Mouse (Mus musculus): Measurements from ENCODE around the gene Eml5.

DNA sequence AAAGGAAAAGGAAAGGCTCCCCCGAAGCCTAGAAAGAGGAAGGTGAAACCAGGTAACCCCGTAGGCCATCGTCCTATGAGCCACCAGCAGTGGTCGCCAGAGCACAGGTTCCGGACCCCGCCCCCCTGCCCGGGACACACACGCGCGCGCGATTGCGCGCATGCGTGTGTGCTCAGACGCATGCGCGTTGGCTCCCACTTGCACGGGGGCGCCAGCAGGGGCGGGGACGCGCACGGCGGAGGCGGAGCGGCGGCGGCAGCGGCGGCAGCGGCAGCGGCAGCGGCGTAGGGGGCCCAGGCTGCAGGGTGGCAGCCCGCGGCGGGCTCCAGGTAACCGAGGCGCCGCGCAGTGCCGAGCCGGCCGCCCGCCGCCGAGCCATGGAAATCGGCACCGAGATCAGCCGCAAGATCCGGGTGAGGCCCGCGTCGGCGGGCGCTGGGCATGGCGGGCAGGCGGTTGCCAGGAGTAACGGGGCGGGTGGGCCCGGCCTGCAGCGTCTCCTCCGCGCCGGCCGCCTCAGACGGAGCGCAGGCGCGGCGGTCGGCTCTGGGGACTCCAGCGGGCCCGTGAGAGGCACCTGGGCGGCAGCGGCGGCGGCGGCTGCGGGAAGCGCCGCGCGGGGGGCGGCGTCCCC is 154.4 kb downstream of the Eml5 start, which contains the start of gene Zc3h14:
- TF ChIP-seq POLR2A (IDR thresholded peaks at IDR 0.05; ENCODE audit: insufficient read depth, low read depth, low read length) (peak; percentile 69; the same call in 1 of the 2 replicates), CTCF (IDR thresholded peaks at IDR 0.05; ENCODE audit: insufficient read depth, low read depth, low read length) (peak; percentile 71)
